Mouse (Mus musculus): Measurements from ENCODE around the gene Sgce.
"Not testable (repeated sequence)": the region's sequence is repeated elsewhere in the genome, so short reads cannot be mapped to it uniquely, and the experiment has no call there.

The Sgce gene

DNA sequence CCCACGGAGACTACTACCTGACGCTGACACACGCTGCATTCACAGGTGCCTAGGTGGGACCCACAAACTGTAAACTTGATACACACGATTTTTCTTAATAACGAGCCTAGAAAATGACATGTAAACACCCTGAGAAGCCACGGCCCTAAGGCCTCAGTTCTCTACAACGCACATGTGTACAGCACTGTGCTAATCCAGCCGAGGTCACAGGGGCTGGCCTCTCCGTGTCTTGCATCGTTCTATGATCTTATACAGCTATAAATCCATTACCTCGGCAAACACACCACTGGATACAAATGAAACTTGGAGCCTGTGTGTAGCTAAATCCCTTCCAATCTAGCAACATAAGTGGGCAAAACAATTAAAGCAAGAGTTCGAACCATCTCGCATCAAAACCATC is 24.3 kb downstream of the Sgce start:
- no peak for DNase-seq (ENCODE audit: low spot score)

DNA sequence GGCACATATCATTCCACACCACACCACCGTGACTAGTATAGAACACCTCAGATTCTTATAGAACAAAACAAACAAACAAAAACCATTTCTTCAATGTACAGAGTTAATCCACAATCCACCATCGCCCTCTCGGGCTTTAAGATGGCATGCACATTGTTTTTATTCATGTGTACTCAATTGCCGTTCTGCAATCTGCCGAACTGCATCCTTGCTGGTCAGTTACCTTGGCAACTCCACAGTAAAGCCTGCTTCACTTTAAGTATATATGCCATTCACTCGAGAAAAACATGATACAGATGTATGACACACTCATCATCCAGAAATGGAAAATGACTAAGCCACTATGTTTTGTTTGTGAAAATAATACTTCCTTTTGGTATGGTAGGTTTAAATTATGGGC is 24.9 kb downstream of the Sgce start:
- no peak for DNase-seq (ENCODE audit: low spot score)

DNA sequence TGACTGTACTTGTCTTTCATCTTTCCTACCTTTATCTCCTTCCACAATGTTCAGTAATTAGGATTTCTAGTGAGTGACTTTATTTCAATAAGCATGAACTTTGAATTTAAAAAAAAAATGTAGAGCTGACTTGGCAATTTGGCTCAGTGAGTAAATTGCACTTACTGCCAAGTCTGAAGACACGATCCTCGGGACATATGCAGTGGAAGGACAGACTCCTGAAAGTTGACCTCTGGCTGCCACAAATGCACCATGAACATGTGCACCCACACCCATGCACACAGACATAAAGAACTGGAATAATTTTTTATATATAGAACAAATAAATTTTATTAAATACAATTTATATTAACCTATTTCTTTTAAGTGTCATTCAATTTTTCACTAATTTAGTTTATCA is 29.7 kb downstream of the Sgce start:
- no peak for DNase-seq (ENCODE audit: low spot score)

DNA sequence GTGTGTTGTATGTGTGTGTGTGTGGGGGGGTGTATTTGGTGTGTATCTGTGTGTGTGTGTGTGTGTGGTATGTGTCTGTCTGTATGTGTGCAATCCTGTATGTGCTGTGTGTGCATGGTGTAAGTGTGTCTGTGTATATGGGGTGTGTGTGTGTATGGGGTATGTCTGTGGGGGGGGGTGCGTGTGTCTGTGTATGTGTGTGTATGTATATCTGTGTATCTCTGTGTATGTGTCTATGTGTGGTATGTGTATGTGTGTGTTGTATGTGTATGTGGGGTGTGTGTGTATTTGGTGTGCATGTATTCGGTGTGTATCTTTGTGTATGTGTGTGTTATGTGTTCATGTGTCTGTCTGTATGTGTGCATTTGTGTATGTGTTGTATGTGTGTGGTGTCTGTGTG is 30.8 kb downstream of the Sgce start:
- no peak for DNase-seq (ENCODE audit: low spot score)

DNA sequence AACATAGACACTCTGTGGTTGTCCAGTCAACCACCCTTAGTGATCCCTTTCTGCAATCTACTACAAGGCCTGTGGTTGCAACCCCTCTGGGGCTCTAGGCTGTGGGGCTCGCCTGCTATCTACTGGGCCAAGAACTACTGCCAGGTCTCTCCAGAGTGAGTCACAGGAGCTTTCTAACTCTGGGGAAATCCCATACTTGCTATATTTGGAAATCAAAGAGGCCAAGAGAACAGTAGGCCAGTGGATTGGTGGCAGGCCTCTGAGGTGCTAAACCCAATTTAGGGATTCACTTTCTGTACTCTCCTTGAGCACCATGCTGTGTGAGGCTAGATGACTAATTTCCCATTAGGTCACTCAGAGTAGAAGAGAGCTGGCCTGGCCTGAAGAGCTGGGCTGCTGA is 38.0 kb downstream of the Sgce start:
- no peak for DNase-seq (ENCODE audit: low spot score)

DNA sequence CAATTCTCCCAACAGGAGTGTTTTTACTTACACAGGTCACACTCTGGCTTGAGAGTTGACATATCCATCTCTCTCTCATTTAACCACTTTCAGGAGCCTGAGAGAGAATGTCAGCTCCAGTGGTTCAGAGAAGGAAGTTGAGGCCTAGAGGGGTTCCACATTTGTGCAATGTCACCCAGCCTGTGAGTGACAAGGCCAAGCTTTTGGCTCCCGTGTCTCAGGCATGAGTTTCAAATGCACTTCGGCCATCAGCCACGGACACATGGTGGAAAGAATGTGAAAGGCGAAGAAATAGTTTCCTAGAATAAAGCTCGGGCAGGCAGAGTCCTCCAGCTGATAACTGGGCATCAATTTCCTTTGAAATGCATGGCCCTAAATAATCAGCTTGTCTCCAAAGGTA is 40.6 kb downstream of the Sgce start:
- DNase-seq (ENCODE audit: low spot score) = no peak

DNA sequence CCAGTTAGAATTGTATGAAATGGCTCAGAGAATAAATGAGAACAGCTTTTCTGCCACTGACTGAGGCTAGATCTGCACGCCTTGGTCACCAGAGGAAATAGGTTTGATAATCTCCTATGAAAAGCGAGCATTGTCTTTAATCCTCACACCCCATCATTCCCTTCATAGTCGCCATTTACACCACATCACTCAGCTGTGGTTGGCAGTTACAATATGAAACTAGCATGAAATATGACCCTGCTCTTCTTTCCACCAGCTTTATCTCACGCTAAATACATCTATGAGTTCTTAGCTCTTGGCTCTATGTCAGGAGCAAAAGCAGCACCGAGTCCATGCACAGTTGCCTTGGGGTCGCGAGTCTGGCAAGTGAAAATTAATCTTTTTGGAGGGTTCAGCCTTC is 43.1 kb downstream of the Sgce start:
- DNase-seq (ENCODE audit: low spot score) = no peak

DNA sequence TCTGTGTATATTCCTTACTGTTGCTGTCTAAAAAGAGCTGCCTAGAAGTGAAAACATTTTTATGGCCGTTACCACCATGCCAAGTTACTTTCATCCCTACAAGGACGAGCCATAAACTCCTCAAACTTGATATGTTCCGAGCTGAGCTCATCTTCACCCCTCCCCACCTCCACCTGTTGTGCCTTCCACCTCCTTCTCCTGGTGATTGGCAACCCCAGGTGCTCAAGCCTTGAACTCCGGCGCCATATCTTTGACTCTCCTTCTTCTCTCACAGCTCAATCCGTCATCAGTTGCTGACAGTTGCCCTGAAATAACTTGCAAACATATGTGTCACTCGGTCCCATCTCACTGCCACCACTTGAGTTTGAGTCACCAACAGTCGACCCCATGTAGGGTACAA is 45.4 kb downstream of the Sgce start:
- no peak for DNase-seq (ENCODE audit: low spot score)

DNA sequence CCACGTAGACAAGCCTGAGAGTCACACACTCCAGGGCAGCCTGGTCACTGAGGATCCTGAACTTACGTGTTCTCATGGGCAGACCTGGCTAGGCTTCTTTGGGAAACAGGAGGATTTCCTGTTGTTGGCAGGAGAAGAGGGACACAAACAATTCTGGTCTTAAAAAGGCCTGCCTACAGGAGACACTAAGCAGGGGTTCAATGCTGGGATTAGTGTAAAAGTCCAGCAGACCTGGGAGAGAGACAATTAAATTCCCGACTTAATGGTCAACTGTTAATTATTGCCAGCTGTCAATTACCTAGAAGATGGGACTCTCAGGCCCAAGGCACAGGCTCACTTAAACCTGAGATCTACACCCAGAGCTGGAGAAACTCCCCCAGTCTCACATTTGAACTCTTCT is 51.2 kb downstream of the Sgce start:
- no peak for DNase-seq (ENCODE audit: low spot score)

DNA sequence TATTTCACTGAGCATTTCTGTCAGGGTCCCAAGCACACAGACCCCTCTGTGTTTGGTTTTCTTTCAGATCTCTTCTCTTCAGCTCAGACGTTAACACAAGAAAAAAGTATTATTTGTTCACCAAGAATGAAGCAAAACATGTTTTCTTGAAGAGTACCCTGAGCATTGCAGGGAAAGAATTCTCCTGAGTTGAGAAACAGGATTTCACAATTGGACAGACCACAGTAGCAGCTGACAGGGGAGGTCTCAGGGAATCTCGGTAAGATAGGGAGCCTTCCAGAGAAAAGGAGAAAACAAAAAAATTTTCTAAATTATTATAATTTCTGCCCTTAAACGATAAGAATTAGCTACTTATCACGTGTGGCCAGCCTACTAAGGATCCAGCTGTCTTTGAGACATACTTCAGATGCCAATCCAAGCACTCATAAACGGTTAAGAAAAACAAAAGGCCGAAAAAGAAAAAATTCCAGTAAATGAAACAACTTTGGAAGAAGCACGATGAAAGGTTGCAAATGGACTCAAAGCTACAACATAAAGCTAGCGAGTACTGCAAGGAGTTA is 52.3 kb downstream of the Sgce start:
- no peak for DNase-seq (ENCODE audit: low spot score)

DNA sequence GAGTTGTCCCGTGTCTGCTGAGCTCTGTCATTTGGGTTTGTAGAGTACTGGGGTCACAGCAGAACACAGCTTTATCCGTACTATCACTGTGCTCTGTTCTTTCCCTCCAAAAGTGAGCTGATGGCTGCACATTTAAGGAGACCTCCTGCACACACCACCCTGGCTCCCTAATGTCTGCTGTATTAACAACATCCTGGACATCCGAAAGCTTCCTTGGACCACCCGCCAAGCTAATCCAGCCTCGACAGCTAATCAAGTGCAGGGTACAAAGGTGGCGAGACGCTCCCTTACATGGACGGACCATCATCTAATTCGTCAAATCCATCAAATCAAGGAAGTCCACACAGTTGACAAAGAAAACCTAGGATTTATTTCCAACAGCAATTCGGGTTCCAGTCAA is 53.5 kb downstream of the Sgce start:
- DNase-seq (ENCODE audit: low spot score) = no peak

DNA sequence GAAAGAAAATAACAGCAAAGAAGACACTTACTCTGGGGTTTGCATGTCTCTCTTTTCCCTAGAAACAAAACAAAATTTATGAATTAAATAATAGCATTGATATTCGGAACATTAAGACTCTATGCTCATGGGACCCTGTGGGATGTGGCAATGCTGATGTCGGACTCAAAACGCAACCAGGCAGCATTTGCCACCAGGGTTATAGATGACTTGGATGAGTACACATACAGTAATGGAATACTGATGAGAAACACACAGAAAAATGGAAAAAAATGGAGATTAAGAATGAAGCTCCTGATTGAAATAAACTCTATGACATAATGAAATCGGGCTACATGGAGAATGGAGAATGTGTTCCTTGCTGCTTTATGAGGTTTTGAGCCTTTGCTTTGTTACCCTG is 56.6 kb downstream of the Sgce start:
- DNase-seq (ENCODE audit: low spot score) = no peak

DNA sequence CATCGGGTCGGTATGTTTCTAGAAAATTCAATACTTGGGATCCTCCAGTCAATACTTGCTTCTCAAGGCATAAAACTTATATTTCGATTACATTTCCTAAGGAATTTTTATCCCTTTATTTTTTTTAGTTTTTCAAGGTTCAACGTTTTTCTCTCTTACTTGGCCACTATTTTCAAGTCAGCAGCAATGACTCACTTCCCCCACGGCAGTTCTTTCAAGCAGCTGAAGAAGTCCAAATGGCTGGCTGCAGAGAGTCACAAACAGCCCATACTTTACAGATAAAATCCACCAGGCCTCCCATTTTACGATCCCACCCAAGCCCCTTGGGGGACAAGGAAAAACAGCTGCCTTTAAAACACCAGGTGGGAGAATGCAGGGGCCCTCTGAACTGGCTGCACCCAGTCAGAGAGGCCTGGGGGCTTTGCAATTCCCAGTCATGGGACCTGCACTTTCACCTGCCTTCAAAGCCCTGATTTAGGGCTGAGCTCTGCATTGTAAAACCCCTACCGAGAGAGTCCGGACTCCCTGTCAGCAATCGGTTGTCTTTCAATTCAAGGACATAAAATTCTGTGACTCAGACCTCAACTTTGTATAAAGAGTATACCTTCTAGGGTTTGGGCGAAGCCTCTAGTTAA is 62.2 kb downstream of the Sgce start:
- DNase-seq (ENCODE audit: low spot score) = no peak

DNA sequence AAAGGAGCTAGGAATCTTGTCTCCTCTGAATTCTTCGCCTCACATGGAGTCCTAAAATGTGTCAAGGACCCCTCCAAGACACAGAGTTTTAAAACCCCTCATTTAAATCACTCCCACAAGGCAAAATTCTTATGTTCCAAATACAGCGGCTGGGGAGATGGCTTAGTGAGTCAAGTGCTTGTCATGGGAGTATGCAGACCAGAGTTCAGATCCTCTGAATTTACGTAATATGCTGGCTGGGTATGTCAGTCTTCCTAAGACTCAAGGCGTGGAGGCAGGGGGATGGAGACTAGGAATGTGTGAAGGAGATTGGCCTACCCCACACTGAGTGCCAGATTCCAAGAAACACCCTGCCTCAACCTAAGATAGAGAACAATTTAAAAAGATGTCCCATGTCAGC is 66.4 kb downstream of the Sgce start:
- no peak for DNase-seq (ENCODE audit: low spot score)

DNA sequence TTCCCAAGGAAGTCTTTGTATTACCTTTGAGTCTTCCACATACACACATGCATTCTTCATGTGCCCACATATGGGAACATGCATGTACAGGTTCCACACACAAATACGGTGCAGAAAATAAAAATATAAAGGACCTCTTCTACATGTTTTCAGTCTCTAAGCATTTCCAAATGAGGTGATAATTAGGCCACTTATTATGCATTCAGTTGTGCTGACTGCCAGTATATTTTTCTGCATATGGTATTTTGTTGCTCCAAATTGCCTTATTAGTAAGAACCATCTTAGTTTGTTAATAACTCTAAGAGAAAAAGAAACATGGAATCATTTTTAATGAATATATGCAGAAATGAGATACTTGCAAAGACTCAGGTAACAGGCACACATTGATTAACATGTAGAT is 67.0 kb downstream of the Sgce start:
- no peak for DNase-seq (ENCODE audit: low spot score)

DNA sequence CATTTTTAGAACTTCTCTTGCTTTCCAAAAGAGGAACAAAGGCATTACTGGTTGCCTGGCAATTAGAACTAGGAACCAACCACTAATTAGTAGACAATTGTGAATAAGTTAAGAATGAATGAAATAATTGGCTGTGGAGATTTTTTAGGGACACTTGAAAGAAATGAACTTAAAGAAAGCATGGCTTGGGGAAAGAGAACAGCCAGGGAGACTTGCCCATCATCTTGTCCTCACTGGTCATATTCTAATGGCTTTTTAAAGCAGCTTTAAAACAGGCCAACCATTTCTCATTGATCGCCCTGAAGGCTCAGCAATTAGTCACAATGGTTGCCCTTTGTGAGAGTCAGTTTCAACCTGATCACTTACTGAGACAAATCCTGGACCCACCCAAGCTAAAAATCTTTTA is 69.6 kb downstream of the Sgce start:
- DNase-seq (ENCODE audit: low spot score) = no peak

DNA sequence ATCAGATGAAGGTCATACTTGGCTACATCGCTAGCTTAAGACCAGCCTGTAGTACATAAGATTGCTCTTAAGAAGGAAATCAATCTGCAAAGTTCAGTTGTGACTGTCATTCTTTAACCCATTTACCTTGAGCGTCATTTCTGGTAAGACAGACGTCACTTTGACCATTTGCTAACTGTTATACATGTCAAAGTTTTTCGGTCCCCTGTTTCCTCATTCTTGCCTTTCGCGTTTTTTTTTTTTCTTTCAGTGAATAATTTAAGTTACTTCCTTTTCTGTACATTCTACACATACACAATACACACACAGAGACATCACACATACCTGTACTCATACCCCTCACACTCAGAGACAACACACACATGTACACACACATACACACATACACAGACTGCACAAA is 81.9 kb downstream of the Sgce start:
- no peak for DNase-seq (ENCODE audit: low spot score)

DNA sequence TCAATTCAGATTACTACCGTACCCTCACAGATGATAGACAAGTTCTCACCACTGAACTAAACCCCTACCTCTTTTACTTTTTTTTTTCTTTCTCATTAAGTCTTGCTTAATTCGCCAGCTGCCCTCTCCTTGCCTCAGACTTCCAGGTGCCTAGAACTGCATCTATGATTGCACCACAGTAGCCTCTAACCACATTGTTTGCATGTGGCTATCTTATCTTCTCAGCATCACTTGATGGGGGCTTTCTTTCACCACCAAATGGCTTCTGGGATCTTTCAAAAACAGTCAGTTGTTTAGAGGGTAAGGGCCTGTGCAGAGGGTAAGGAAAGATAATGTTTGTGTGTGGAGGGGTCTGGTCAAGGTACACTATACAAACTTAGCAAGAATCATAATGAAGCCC is 82.7 kb downstream of the Sgce start:
- peak; percentile 61 for DNase-seq (ENCODE audit: low spot score)

DNA sequence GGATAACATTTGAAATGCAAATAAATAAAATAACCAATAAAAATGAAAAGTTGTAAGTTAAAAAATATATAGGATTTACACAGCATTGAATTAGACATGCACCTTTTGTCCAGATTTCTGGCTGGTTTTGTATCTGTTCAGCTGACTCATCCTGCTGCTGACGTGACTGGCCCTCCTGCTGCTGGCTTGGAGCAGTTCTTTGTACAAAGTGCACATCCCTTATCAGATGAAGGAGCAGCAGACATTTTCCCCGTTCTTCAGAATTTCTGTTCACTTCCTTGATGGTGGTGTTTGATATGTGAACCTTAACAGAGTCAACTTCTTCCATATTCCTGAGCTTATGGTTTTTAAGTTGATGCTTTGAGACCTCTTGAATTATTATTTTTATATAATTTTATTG is 83.5 kb downstream of the Sgce start:
- peak; percentile 50 for DNase-seq (ENCODE audit: low spot score)

DNA sequence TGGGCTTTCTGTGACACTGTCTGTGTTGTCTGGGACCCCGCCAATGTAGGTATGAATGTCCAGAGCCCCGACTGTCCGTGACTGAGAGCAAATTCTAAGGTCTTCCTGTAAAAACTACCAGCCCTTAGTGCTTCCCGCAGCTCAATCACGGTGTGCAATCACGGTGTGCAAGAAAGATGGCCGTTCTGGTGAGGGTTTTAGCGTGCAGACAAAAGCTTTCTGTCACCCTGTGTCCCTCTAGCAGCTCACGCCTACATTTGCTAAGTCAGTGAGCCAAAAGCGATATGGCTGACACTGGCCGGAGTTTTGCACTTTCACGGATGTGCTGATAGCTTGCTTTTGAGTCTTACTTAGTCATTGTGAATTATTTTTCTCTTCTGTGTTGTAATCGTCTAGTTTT is 88.1 kb downstream of the Sgce start:
- DNase-seq (ENCODE audit: low spot score) = no peak

DNA sequence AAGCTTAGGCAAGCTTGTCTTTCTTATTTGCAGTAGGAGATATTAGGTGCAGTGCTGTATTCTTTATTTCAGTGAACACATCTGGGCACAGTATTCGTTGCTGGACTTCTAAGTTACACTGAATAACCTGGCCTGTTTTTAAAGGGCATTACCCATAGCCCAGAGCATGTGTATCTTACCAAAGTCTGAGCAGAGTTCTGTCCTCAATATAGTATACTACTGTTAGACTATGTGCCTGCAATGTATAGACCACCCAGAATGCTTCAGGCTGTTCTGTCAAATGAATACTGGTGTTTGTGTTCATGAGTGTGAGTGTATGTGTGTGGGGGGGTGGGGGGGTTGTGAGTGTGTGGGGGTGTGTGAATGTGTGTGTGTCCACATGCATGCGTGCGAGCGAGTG is 91.1 kb downstream of the Sgce start:
- no peak for DNase-seq (ENCODE audit: low spot score)

DNA sequence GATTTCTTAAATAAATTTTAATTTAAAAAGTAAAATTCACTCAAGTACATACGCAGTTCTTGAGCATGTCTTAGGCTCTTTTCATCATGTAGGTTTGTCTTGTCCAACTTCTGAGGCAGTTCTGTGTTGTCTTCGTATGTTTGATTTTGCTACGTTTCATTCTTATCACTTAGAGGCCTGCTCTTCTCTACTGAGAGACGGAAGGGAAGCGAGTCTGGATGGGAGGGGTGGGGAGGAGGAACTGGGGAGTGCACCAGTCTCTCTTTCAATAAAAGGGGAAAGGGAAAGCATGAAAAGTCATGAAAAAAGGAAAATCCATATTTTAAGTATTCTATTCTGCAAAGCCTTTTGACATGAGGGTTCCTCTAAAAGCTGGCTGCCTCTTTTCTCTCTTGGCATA is 91.5 kb downstream of the Sgce start:
- DNase-seq (ENCODE audit: low spot score) = no peak

DNA sequence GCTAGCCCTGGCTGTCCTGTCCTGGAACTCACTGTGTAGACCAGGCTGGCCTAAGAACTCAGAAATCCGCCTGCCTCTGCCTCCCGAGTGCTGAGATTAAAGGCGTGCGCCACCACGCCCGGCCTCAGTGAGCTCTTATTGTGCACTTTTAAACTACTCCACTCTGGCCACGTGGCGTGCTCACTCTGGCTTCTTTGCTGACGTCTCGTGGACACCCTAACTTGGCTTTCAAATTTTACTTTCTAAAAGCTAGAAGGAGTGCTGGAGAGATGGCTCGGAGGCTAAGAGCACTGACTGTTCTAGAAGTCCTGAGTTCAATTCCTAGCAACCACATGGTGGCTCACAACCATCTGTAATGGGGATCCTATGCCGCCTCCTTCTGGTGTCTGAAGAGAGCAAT is 93.3 kb downstream of the Sgce start:
- not testable (repeated sequence) for DNase-seq (ENCODE audit: low spot score)

DNA sequence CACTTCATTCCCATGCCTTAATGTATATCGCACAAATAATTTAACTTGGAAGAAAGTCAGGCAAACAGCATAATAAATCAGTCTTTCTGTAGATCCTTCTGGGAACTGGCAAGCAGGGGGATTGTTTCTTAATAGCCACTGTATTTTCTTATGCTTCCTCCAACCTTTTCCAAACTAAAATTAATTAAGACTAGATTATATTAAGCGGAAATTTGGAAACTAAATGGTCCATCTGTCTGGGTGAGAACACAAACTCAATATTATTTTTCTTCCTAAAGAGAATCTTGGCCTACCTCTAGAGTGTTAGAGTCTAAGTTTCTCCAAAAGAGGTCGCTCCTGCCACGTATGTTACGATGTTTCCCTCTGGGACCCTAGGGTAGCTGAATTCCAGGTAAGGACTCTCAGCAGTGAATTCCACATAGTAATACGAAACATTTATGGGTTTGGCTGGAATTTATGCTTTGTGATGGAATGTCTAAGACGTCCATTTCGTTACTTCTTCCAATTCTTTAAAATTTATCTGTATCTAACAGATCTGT is 94.3 kb downstream of the Sgce start:
- DNase-seq (ENCODE audit: low spot score) = no peak

Data from yolk sac, embryonic 10.5 days (tissue).